Mouse (Mus musculus): ENCODE data around the gene Dleu7. TPM values are rescaled to one million over a fixed set of nuclear protein-coding genes. Genes with fewer than 3 reads are reported as not detected.

The Dleu7 gene
- polyA plus RNA-seq (2017; shearing (Covaris generic)): 0.35 TPM

GRCm38 (mm10) chr14:62292488-62293339 is at the start of gene Dleu7, which contains the start of gene Rnaseh2b:
Gene Dleu7, minus strand, starts transcription at chr14:62293047.
Gene Rnaseh2b, plus strand, starts transcription at chr14:62292589.

Other genes starting within 250 kb of the Dleu7 start
- 34.5 TPM for gene Rnaseh2b, start 458 bp downstream of the Dleu7 start, polyA plus RNA-seq (2017; shearing (Covaris generic))
- not detected for gene Gucy1b2, start 163.2 kb upstream of the Dleu7 start, polyA plus RNA-seq (2017; shearing (Covaris generic))